Mouse (Mus musculus): Measurements from ENCODE around the gene Gm17655. TPM values are rescaled to one million over a fixed set of nuclear protein-coding genes. Genes with fewer than 3 reads are reported as not detected.
"Not testable (repeated sequence)": the region's sequence is repeated elsewhere in the genome, so short reads cannot be mapped to it uniquely, and the experiment has no call there.

The Gm17655 gene
- polyA plus RNA-seq, 1 experiment = 0.13 TPM

DNA sequence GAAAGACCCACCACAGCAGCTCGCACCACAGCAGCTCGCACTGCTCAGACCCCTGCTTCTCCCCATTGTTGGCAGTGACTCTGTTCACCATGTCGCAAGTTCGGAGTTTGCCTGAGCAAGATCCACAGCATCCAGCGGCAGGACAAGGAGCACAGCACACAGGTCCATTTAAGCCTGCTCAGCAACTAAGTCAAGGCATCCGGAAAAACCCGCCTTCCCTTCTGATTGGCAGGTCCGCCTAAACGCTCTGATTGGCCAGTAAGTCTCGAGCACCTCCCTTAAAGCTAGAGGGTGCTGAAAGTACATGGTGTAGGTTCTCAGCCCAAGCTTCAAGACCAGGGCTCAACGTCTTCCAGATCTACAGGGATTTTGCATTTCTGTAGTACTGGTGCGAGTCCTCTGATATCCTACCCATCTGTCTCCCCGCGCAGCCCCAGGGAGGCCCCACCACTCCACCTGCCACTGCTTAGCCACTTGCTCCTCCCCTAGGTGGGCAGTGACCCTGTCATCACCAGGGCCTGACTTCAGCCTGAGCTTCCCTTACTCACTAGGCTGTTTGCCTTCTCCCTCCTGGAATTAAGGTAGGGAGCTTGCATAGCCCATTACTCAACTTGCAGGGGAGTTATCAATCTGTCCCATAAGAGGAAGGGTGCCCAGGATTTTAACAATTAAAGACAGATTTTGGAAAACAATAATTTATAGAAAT, 14.0 kb upstream of the Gm17655 start:
- Histone ChIP-seq H3K4me3 (no peak overlapping the region), H3K79me2 (ENCODE audit: control insufficient read depth, insufficient read depth) (no peaks in the 10 kb centered on the region), H3K27me3 (ENCODE audit: control insufficient read depth, insufficient read depth, insufficient read length) (no peaks in the 10 kb centered on the region), H3K36me3 (ENCODE audit: control insufficient read depth, insufficient read depth) (no peaks in the 10 kb centered on the region), H3ac (ENCODE audit: control insufficient read depth, insufficient read length) (no peak overlapping the region), H3K4me2 (ENCODE audit: low read depth) (no peak overlapping the region)
- no peak for TF ChIP-seq E2F4 (IDR thresholded peaks at IDR 0.05; ENCODE audit: insufficient read depth)
- no peak for TF ChIP-seq CEBPB (IDR thresholded peaks at IDR 0.05; ENCODE audit: insufficient read depth, poor library complexity, severe bottlenecking)
- TF ChIP-seq TCF3 (IDR thresholded peaks at IDR 0.05; ENCODE audit: insufficient read length, low read depth) = no peak
- no peak for TF ChIP-seq MYOG (IDR thresholded peaks at IDR 0.05; ENCODE audit: control insufficient read depth in 1 of 3, insufficient read depth in 1 of 3, insufficient read length in 2 of 3, low read depth in 2 of 3)
- no peak for TF ChIP-seq USF1 (IDR thresholded peaks at IDR 0.05; ENCODE audit: low read depth)
- TF ChIP-seq REST (IDR thresholded peaks at IDR 0.05; ENCODE audit: insufficient read depth, insufficient read length) = no peak
- TF ChIP-seq POLR2AphosphoS2 (IDR thresholded peaks at IDR 0.05; ENCODE audit: insufficient read length, low read depth) = no peak
- TF ChIP-seq POLR2A (IDR thresholded peaks at IDR 0.05; ENCODE audit: insufficient read length, low read depth) = no peak
- no peak for TF ChIP-seq SRF (IDR thresholded peaks at IDR 0.05; ENCODE audit: control insufficient read depth, insufficient read length, low read depth)
- TF ChIP-seq MAX (IDR thresholded peaks at IDR 0.05; ENCODE audit: low read depth) = no peak
- TF ChIP-seq MYOD1 (IDR thresholded peaks at IDR 0.05; ENCODE audit: control insufficient read depth in 1 of 3, insufficient read length in 2 of 3, low read depth in 2 of 3) = no peak
- no peak for TF ChIP-seq TCF12 (IDR thresholded peaks at IDR 0.05; ENCODE audit: insufficient read depth, poor library complexity, severe bottlenecking)

DNA sequence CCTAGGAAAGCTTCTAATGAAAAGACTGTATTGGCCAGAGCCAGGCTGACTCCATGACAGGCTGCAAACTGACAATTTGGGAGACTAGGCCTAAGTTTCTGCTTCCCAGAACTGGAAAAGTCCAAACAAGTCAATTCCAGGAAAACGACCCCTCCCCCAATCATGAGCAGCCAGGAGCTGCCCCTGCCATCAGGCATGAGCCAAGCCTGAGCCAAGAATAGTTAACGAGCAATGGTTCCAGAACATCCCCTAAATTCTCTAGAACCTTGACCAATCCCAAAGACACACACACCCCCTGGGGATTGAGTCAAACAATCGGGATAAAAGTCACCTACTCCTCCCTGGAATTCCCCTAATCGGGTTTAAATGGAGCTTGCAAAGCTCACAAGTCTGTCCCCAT, 10.6 kb upstream of the Gm17655 start:
- H3K4me3 ChIP-seq = no peak overlapping the region
- no peak overlapping the region for H3K4me2 ChIP-seq (ENCODE audit: low read depth)
- no peak overlapping the region for H3ac ChIP-seq (ENCODE audit: control insufficient read depth, insufficient read length)
- no peaks in the 10 kb centered on the region for H3K36me3 ChIP-seq (ENCODE audit: control insufficient read depth, insufficient read depth)
- no peaks in the 10 kb centered on the region for H3K27me3 ChIP-seq (ENCODE audit: control insufficient read depth, insufficient read depth, insufficient read length)
- H3K79me2 ChIP-seq (ENCODE audit: control insufficient read depth, insufficient read depth) = no peaks in the 10 kb centered on the region
- no peak for TF ChIP-seq POLR2A (IDR thresholded peaks at IDR 0.05; ENCODE audit: insufficient read length, low read depth)

DNA sequence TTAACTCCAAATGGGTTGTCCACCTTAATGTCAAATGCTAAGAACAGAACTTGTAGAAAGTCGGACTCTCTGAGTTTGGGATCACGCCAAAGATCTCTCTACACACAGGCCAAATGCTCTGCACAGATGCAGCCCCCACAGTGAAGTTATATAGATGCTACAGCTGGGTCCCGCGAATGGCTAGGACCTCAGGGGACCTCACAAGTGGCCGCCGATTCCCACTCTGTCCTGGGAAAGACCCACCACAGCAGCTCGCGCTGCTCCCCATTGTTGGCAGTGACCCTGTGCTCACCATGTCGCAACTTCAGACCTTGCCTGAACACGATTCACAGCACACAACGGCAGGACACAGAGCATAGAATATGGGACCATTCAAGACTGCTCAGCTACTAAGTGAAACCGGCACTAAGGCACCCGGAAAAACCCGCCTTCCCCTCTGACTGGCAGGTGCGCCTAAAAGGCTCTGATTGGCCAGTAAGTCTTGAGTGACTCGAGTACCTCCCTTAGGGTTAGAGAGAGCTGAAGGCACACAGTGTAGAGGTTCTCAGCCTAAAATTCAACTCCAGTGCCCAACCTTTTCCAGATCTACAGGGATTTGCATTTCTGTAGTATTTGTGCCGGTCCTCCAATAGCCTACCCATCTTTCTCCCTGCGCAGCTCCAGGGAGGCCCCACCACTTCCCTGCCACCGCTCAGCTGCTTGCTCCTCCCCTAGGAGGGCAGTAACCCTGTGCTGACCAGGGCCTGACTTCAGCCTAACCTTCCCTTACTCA, 14.5 kb downstream of the Gm17655 start:
- Histone ChIP-seq H3ac (ENCODE audit: control insufficient read depth, insufficient read length) (no peak overlapping the region), H3K79me2 (ENCODE audit: control insufficient read depth, insufficient read depth) (no peaks in the 10 kb centered on the region), H3K4me3 (peak overlapping the region; percentile 41), H3K36me3 (ENCODE audit: control insufficient read depth, insufficient read depth) (no peaks in the 10 kb centered on the region), H3K4me2 (ENCODE audit: low read depth) (peak overlapping the region; percentile 65), H3K27me3 (ENCODE audit: control insufficient read depth, insufficient read depth, insufficient read length) (no peaks in the 10 kb centered on the region)
- TF ChIP-seq POLR2A (IDR thresholded peaks at IDR 0.05; ENCODE audit: insufficient read length, low read depth) (peak; percentile 20), POLR2AphosphoS2 (IDR thresholded peaks at IDR 0.05; ENCODE audit: insufficient read length, low read depth) (no peak), REST (IDR thresholded peaks at IDR 0.05; ENCODE audit: insufficient read depth, insufficient read length) (no peak), USF1 (IDR thresholded peaks at IDR 0.05; ENCODE audit: low read depth) (no peak)

DNA sequence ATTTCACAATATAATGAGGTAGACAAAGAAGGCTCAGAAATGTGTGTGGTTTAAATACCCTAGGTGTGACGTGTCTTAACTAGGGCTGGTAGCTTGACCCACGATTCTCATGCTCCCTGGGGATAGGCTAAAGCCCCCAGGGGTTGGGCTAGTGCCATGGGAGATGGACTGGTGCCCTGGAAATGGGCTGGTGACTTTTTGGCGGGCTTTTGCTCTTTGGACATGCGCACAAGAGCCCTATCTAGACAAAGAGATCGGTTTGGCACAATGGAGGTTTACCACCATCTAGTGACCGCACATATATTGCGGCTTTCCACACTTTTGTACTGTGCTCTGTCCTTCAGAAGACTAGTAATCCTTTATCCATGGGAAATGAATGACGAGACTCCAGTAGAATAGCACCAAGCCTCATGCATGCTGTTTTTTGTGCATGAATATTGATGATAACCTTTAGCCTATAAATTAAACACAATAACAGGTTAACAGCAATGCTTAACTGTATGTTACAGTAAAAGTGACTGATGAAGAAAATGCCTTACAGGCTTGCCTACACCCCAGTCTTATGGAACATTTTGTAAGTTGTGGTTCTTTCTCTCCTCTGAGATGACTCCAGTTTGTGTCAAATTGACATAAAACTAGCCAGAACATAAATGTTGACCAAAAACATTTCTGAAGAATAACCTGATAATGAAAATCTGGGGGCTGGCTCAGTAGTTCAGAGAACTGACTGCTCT, 48.5 kb downstream of the Gm17655 start:
- not testable (repeated sequence) for H3K27me3 ChIP-seq (ENCODE audit: control insufficient read depth, insufficient read depth, insufficient read length); H3K4me3 ChIP-seq; H3K36me3 ChIP-seq (ENCODE audit: control insufficient read depth, insufficient read depth); H3K79me2 ChIP-seq (ENCODE audit: control insufficient read depth, insufficient read depth); H3ac ChIP-seq (ENCODE audit: control insufficient read depth, insufficient read length); H3K4me2 ChIP-seq (ENCODE audit: low read depth)

DNA sequence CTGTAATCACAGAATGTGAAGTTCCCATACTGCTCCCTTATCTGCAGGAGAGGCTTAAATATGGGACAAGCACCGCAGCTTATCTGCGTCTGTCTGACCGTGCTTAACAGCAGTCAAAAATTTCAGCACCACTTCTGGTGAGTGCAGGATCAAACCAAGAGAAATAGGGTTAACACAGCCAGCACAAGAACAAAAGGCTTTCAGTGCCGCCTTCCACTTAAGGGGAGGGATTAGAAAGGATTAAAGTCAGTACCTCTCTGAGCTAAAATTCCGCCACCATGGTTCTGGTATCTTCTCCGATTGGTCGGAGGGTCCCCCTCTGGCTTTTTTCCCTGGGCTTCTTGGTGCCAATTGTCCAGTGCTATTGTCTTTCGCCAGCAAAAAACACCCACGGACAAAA, 49.0 kb downstream of the Gm17655 start:
- no peak overlapping the region for H3K4me3 ChIP-seq
- no peak overlapping the region for H3ac ChIP-seq (ENCODE audit: control insufficient read depth, insufficient read length)
- no peaks in the 10 kb centered on the region for H3K27me3 ChIP-seq (ENCODE audit: control insufficient read depth, insufficient read depth, insufficient read length)
- H3K79me2 ChIP-seq (ENCODE audit: control insufficient read depth, insufficient read depth) = no peaks in the 10 kb centered on the region
- no peak overlapping the region for H3K4me2 ChIP-seq (ENCODE audit: low read depth)
- no peak for TF ChIP-seq MAX (IDR thresholded peaks at IDR 0.05; ENCODE audit: low read depth)
- no peak for TF ChIP-seq SRF (IDR thresholded peaks at IDR 0.05; ENCODE audit: control insufficient read depth, insufficient read length, low read depth)
- no peak for TF ChIP-seq MYOD1 (IDR thresholded peaks at IDR 0.05; ENCODE audit: control insufficient read depth in 1 of 3, insufficient read length in 2 of 3, low read depth in 2 of 3)
- TF ChIP-seq POLR2AphosphoS2 (IDR thresholded peaks at IDR 0.05; ENCODE audit: insufficient read length, low read depth) = no peak
- no peak for TF ChIP-seq REST (IDR thresholded peaks at IDR 0.05; ENCODE audit: insufficient read depth, insufficient read length)
- no peak for TF ChIP-seq CEBPB (IDR thresholded peaks at IDR 0.05; ENCODE audit: insufficient read depth, poor library complexity, severe bottlenecking)
- TF ChIP-seq E2F4 (IDR thresholded peaks at IDR 0.05; ENCODE audit: insufficient read depth) = no peak
- TF ChIP-seq MYOG (IDR thresholded peaks at IDR 0.05; ENCODE audit: control insufficient read depth in 1 of 3, insufficient read depth in 1 of 3, insufficient read length in 2 of 3, low read depth in 2 of 3) = no peak
- TF ChIP-seq TCF12 (IDR thresholded peaks at IDR 0.05; ENCODE audit: insufficient read depth, poor library complexity, severe bottlenecking) = no peak
- no peak for TF ChIP-seq POLR2A (IDR thresholded peaks at IDR 0.05; ENCODE audit: insufficient read length, low read depth)
- TF ChIP-seq USF1 (IDR thresholded peaks at IDR 0.05; ENCODE audit: low read depth) = no peak
- TF ChIP-seq TCF3 (IDR thresholded peaks at IDR 0.05; ENCODE audit: insufficient read length, low read depth) = no peak
- no peaks in the 10 kb centered on the region for H3K36me3 ChIP-seq (ENCODE audit: control insufficient read depth, insufficient read depth)

DNA sequence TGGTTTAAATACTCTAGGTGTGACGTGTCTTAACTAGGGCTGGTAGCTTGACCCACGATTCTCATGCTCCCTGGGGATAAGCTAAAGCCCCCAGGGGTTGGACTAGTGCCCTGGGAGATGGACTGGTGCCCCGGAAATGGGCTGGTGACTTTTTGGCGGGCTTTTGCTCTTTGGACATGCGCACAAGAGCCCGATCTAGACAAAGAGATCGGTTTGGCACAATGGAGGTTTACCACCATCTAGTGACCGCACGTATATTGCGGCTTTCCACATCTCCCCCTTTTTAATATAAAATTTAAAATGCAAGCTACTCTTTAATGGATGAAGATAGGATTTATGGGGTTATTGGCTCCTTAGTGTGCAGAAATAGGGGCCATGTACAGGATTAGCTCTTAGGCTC, 56.5 kb downstream of the Gm17655 start:
- H3K27me3 ChIP-seq (ENCODE audit: control insufficient read depth, insufficient read depth, insufficient read length); H3K4me2 ChIP-seq (ENCODE audit: low read depth); H3K4me3 ChIP-seq; H3K36me3 ChIP-seq (ENCODE audit: control insufficient read depth, insufficient read depth); H3K79me2 ChIP-seq (ENCODE audit: control insufficient read depth, insufficient read depth); H3ac ChIP-seq (ENCODE audit: control insufficient read depth, insufficient read length): not testable (repeated sequence)
